Mouse (Mus musculus) brown adipose tissue, adult 24 weeks (tissue): ENCODE data around the gene Npm3. TPM values are rescaled to one million over a fixed set of nuclear protein-coding genes. Genes with fewer than 3 reads are reported as not detected.

ENCODE experiments used
- H3K27ac ChIP-seq: fragments of 200-500 bp; replicated peaks from 2 replicates; pipeline ENCODE4 v1.5.1; 2012; ENCODE audit warnings: low read depth, mild to moderate bottlenecking, low read length
- H3K4me1 ChIP-seq: fragments of 200-500 bp; 2 replicates; pipeline ENCODE4 v1.6.1; 2012; ENCODE audit warnings: low read length, mixed read lengths; ENCODE audit not compliant: control insufficient read depth, insufficient read depth, insufficient read length
- H3K4me3 ChIP-seq: fragments of 200-500 bp; 2 replicates; pipeline ENCODE4 v1.5.1; 2012; ENCODE audit warnings: low read depth, mild to moderate bottlenecking, low read length, moderate library complexity; ENCODE audit not compliant: insufficient read depth
- polyA plus RNA-seq: library from polyadenylated mRNA; stranded (reverse); fragments of >200 nt; gene quantifications from 2 replicates; pipeline ENCODE4 v1.2.4, GENCODE M21; 2012; ENCODE audit not compliant: missing spikeins, insufficient read depth, insufficient read length

The Npm3 gene
- polyA plus RNA-seq, 1 experiment: 26.4 TPM

DNA sequence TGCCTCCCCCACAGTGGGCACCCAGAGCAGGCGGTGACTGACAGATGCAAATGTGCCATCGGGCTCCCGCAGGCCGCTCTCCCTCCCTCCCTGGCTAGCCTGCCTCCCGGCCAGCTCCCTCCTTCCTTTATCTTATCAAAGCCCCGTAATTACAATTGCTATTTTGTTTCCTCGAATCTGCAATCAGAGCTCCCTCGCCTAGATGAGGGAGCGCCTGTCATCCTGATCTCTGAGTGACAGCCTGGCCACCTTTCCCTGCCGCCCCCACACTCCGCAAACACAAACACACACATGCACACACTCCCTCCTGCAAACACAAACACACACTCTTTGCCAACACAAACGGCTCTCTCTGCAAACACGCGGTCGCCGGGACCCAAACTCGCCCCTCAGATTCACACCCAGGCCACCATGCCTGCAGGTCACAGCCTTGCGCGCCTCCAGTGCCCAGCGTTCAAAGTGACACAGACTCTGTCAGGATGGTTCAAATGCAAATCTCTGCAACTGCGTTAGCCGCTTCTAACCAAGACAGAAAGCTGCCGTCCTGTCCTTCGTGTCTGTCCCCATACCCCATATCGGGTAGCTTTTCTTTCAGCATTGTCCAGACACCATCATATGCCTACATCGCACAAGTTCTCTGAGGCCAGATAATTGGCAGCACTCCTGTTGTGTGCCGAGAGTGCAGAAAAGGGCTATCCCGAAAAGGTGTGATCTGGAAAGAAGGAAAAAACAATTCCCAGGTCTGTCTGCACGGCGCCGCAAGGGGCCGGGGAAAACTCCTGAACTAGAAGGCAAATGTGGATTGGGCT is 3.8 kb downstream of the Npm3 start:
- Histone ChIP-seq H3K27ac (no peak overlapping the region), H3K4me1 (peaks cover 5% of the 10 kb centered on the region), H3K4me3 (no peak overlapping the region)

DNA sequence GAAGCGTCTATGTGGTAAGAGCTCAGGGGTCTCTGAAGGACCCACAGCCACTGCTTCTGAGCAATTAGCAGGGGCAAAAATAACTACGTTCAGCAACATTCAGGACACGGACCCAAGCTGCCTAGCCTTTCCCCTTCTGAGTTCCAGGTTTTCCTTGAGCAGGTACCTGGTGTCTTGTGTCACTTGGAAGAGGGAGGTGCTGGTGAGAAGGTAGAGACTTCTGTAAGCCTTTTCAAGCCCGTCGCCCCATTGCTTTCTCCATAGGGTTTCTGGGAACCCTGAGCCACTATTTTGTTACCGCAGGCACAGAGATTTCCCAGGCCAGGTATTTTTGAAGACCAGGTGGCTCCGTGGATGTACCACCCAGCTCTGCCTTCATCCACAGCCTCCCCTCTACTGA is 5.8 kb downstream of the Npm3 start:
- no peak overlapping the region for H3K4me3 ChIP-seq
- H3K27ac ChIP-seq: no peak overlapping the region

DNA sequence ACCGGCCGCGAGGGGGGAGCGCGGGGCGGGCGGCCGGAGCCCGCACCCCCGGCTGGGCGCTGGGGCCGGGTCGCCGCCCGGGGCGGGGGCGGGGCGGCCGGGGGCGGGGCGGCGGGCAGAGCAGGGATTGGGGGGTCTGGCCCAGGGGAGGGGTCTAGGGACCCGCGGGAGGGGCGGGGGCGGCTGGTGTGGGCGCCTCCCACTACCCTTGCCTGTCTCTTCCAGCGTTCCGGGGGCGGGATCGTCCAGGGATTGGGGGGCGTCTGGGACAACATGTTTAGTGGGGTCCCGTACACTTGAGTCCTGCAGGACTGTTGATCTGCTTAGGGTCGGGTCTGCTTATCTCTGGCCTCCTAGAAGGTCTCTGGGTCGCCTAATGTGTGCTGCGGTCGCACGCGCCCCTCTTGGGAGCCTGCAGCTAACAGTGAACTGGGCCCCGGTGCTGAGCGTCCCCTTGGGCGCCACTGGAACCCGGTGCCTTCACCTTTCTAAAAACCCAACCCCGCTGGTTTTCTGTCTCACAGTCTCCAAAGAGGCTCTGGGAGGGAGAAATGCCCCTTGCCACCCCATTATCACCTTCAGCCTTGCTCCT is 6.3 kb downstream of the Npm3 start:
- H3K4me3 ChIP-seq: no peak overlapping the region
- H3K4me1 ChIP-seq: no peaks in the 10 kb centered on the region
- H3K27ac ChIP-seq: no peak overlapping the region

More for the DNA sequence above, 5.8 kb downstream of the Npm3 start:
- peaks cover 4% of the 10 kb centered on the region for H3K4me1 ChIP-seq

DNA sequence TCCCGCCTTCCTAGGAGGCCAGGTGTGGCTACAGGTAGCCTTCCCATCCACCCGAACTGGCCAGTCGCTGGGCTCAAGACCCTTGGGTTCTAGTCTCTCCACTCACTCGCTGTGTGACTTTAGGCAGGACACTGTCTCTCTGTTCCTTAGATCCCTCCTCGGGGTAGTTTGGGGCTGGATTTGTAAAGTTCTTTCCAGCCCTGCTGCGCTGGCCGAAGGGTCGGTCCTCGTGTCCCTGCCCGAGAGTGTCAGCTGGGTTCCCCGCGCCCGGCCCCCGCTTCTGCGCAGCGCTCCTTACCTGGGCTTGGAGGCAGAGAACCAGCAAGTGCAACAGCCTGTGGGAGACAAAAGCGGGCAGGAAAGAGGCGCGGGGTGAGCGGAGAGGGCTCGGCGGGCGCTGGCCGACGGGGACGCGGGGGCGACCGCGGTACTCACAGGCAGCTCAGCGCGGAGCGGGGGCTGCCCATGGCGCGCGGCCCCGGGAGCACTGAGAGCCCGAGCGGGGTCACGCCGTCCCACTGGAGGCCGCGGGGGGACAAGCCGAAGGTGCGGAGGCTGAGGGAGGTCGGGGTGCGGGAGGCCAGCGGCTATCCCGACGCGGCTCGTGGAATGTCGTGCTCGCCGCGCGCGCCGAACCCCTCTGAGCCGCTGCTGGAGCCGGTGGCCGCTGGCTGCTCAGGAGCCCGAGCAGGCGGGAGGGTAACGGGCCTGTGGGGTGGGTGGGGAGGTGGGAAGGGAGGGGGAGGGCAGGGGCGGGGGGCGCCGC is 7.0 kb downstream of the Npm3 start, which contains the start of gene Fgf8:
TSS of gene Fgf8 (minus strand) at position 698 of the 766 bp plus-strand sequence.
- Histone ChIP-seq H3K27ac (no peak within 1 kb of the TSS), H3K4me1 (no peaks in the 10 kb centered on the region), H3K4me3 (peak within 1 kb of the TSS; percentile 46)

DNA sequence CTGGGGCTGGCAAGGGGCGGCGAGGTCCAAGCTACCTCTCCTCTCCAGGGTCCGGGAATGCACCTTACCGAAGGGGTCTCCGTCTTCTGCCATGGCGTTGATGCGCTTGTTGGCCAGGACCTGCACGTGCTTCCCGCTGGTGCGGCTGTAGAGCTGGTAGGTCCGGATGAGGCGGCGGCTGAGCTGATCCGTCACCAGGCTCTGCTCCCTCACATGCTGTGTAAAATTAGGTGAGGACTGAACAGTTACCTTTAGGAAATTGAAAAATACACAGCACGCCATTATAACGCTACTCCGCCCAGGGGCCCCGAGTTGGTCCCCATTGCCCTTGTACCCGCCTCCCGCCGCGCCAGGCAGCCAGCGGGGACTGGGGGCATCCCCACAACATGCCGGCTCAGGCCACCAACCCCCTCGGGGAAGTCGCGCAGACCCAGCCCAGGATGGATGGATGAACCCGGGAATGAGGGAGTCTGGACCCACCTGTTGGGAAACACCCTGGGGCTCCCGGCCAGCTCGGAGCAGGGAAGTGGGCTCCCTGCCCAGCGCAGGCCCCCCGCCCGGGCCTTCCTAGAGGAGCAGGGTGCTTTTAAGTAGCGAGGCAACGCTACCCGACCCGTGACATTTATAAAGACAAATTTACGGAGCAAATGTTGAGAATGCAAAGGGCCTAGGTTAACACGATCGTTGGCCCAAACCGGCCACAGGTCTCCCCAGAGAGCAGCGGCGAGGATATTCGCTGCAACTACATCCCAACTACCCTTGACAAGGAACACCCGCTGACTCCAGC is 7.8 kb downstream of the Npm3 start:
- Histone ChIP-seq H3K27ac (no peak overlapping the region), H3K4me3 (no peak overlapping the region), H3K4me1 (no peaks in the 10 kb centered on the region)

DNA sequence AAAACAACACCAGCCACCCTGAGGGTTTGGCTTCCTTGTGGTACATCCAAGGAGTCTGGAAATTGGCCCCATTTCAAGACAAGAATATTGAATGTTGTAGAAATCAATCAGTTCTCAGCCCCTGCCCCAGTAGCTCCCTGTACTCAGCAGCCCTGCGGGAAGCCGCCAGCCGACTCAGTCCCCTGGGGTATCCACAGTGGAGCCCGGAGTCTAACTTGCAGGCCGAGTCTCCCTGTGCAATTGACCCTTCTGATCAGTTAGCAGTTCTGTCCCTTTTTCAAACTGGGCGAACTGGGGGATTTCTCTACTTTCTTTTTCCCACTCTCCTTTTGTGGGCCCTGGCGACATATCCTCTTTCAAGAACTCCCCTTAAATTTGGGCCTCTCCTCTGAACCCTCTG is 8.6 kb downstream of the Npm3 start:
- Histone ChIP-seq H3K4me1 (no peaks in the 10 kb centered on the region), H3K4me3 (no peak overlapping the region), H3K27ac (no peak overlapping the region)

DNA sequence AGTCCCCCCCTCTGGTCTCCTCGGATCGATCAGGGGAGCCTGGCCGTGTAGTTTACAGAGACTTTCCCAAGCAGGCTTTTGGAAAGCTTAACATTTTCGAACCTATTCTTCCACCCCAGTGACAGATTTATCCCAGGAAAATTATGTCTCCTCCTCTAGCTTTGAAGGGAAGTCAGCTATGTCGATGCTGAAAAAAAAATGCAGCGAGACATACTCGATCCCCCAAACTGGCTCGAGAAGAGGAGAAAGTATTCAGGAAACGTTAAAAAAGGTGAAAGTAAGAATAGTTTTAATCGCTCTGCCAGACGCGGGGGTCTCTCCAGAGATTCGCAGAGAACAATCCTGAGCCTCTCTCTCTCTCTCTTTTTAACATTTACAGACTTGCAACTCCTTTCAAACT is 9.2 kb downstream of the Npm3 start:
- no peaks in the 10 kb centered on the region for H3K4me1 ChIP-seq
- H3K4me3 ChIP-seq: no peak overlapping the region
- no peak overlapping the region for H3K27ac ChIP-seq

DNA sequence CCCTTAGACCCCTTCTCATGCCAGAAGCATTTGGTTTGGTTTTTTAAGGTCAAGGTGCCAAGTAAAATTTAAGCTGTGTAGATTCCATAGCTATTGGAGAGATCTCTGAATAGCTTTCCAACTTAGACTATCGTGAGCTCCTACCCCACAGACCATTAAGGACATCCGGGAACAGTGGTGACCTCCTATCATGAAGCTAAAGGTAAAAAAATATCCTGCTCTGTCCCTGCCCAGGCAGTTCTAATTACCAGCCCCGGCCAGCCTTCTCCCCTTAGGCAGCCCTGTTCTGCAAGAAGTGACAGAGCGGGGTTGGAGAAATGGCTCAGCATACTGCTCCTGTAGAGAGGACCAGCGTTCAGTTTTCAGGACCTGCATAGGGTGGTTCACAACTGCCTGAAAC is 10.9 kb downstream of the Npm3 start:
- no peak overlapping the region for H3K27ac ChIP-seq
- H3K4me3 ChIP-seq: no peak overlapping the region
- H3K4me1 ChIP-seq: no peaks in the 10 kb centered on the region

DNA sequence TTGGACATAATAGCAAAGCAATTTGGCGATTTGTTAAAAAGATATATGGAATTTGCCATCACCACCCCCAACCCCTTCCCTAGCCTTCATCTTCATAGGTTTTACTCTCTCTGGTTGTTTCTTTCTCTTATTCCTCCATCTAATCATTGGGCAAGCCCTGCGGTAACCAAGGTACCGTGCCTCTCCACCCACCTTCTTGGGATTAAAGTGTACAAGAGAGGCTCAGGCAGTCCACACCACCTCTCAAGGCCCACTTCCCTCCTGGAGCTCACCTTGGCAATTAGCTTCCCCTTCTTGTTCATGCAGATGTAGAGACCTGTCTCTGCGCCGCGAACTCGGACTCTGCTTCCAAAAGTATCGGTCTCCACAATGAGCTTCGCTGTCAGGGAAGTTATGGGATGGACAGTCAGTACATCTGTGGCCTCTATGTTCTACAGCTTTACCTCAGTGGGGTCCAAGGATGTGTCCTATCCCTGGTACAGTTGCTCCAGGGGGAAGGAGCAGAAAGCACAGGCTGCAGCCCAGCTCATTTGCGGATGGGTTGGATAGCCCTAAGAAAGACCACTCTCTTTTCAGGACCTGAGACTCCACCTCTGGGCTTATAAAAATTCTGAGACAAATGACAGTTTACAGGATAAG is 11.4 kb downstream of the Npm3 start:
- Histone ChIP-seq H3K4me3 (no peak overlapping the region), H3K4me1 (no peaks in the 10 kb centered on the region), H3K27ac (no peak overlapping the region)

DNA sequence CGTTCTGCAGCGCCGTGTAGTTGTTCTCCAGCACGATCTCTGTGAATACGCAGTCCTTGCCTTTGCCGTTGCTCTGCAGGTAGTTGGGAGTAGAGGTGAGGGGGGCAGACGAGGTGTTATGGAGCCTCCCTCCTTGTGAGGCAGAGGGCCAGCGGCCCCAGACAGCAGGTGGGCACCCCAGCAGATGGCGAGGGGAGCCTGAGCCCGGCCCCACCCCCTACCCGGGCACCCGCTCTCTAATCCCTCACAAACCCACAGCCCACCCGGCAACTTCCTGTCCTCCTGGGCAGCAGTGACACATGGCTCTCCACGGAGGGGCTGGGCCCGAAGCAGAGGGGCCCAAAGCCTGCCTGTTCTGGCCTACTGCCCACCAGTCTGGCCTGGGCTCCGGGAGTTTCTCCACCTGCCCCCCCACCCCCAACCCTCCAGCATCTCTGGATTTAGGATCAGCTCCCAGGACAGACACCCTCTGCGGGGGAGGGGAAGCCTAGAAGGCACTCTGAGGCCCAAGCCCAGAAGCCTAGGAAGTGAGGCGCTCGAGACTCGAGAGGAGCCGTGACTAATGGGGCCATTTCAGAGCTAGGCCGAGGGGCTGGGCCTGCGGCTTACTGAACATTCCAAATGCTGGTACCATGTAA is 12.1 kb downstream of the Npm3 start:
- no peak overlapping the region for H3K4me3 ChIP-seq
- no peaks in the 10 kb centered on the region for H3K4me1 ChIP-seq
- H3K27ac ChIP-seq: no peak overlapping the region

DNA sequence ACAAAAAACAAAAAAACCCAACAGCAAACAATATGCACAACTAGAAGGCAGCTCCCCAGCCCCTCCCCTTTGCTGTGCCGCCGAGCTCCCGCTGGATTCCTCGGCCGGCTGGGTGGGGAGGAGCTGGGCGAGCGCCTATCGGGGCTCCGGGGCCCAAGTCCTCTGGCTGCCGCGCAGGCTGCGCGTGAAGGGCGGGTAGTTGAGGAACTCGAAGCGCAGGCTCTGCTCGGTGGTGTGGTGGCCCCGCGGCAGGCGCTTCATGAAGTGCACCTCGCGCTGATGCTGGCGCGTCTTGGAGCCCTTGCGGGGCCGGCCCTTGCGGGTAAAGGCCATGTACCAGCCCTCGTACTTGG is 12.6 kb downstream of the Npm3 start:
- no peak overlapping the region for H3K27ac ChIP-seq
- H3K4me3 ChIP-seq: no peak overlapping the region
- H3K4me1 ChIP-seq: no peaks in the 10 kb centered on the region

DNA sequence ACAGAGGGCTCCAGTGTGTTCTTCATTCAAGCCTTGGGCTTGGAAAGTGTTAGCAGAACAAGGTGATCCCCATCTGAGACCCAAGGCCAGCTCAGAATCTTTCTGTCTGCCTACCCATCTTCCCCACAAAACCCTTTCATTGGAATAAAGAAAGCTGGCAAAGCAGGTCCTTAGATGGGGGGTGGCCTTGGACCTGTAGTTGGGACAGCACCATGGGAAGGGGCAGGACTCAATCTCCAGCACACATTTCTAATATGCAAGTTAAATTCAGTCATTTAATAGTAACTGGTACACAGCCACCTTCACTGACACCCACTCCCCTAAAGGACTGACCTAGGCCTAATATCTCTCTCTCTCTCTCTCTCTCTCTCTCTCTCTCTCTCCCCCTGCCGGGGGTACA is 13.2 kb downstream of the Npm3 start:
- no peak overlapping the region for H3K4me3 ChIP-seq
- H3K4me1 ChIP-seq: no peaks in the 10 kb centered on the region
- H3K27ac ChIP-seq: no peak overlapping the region

DNA sequence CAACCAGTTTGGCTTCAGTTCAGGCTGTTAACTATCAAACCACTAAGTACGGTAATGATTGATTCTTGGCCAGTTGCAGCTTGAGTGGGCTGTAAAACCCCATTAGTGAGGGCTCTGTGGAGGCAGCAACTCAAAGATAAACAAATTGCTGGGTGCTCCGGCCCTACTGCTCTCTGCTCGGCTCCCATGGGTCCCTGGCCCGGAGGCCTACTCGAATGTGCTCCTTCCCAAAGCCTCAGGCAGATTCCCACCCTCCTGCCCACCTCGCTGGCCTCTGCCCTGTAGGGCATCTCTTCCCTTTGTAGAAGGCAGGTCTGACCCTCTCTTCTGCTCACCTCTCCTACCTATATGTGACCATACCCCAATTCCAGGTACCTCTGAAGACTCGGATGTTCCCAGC is 14.6 kb downstream of the Npm3 start:
- H3K4me1 ChIP-seq: no peaks in the 10 kb centered on the region
- H3K27ac ChIP-seq: no peak overlapping the region
- H3K4me3 ChIP-seq: no peak overlapping the region

DNA sequence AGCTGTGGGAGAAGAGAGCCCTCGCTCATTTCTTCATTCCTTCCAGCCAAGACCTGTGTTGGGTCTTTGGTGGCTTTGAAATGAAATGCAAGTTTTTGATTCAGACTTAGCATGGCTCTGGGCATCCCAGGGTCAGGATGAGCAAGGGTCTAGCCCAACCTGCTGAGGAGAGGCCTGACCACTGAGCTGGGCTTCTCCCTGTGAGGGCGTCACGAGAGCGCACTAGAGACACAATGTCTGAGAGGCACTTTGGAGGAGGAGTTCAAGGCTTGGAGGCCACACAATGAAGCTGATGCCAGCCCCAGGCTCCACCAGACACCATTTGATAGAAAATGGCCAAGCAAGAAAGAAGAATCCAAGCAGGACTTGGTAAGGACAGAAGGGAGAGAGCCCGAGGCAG is 15.2 kb downstream of the Npm3 start:
- H3K27ac ChIP-seq: no peak overlapping the region
- no peaks in the 10 kb centered on the region for H3K4me1 ChIP-seq

More for the DNA sequence above, 15.2 kb downstream of the Npm3 start:
- no peak overlapping the region for H3K4me3 ChIP-seq
